Mouse (Mus musculus) liver, embryonic 13.5 days (tissue): ENCODE data around the gene Taar4. TPM values are rescaled to one million over a fixed set of nuclear protein-coding genes. Genes with fewer than 3 reads are reported as not detected.
A peak's percentile ranks its signal among the peaks of the same experiment; 100 is the strongest.

Experiments used
- ATAC-seq: fragments of 200-750 bp; cut with Nextera tagmentation; 2 replicates; pipeline ENCODE4 v1.8.0; 2017; ENCODE audit warnings: low read depth, mild to moderate bottlenecking, moderate number of reproducible peaks, moderate library complexity
- DNase-seq: peaks from one replicate; pipeline ENCODE4 v3.0.0; 2022
- H3K27ac ChIP-seq: fragments of 300-500 bp; sonication (generic); 2 replicates; pipeline ENCODE4 v1.5.1; 2015; ENCODE audit warnings: moderate library complexity, mild to moderate bottlenecking, inconsistent platforms
- H3K27me3 ChIP-seq: fragments of 300-500 bp; sonication (generic); 2 replicates; pipeline ENCODE4 v1.6.1; 2015; ENCODE audit warnings: mild to moderate bottlenecking, inconsistent platforms
- H3K36me3 ChIP-seq: fragments of 300-500 bp; sonication (generic); 2 replicates; pipeline ENCODE4 v1.6.1; 2015; ENCODE audit warnings: mild to moderate bottlenecking, inconsistent platforms
- H3K4me1 ChIP-seq: fragments of 300-500 bp; sonication (generic); replicated peaks from 2 replicates; pipeline ENCODE4 v1.6.1; 2015; ENCODE audit warnings: inconsistent platforms
- H3K4me2 ChIP-seq: fragments of 300-500 bp; sonication (generic); 2 replicates; pipeline ENCODE4 v1.6.1; 2015; ENCODE audit warnings: inconsistent platforms, mild to moderate bottlenecking, moderate library complexity
- H3K4me3 ChIP-seq: fragments of 300-500 bp; sonication (generic); replicated peaks from 2 replicates; pipeline ENCODE4 v1.5.1; 2015; ENCODE audit warnings: mild to moderate bottlenecking, inconsistent platforms
- H3K9ac ChIP-seq: fragments of 300-500 bp; sonication (generic); 2 replicates; pipeline ENCODE4 v1.6.1; 2015; ENCODE audit warnings: mild to moderate bottlenecking, inconsistent platforms
- H3K9me3 ChIP-seq: fragments of 300-500 bp; sonication (generic); replicated peaks from 2 replicates; pipeline ENCODE4 v1.6.1; 2016; ENCODE audit warnings: inconsistent platforms
- WGBS: fragments of 180-500 bp; shearing (Covaris S2); methylation state at CpG from one replicate; pipeline ENCODE4 v1.1.7; 2015; ENCODE audit not compliant: insufficient replicate concordance; 5-methylcytosine and 5-hydroxymethylcytosine counted together
- polyA plus RNA-seq: library from polyadenylated mRNA; unstranded; fragments of >200 nt; fragmentation: Nextera tagmentation; extraction: Ambion mirVana; gene quantifications from 2 replicates; pipeline ENCODE4 v1.2.1, GENCODE M21; 2015

Taar4 gene
- polyA plus RNA-seq, 1 experiment from 2014 or later = not detected

GRCm38 (mm10) chr10:24008143-24008542, 47.8 kb downstream of the Taar4 start:
- peak overlapping the region; percentile 57 for H3K27ac ChIP-seq
- peak; percentile 60 for ATAC-seq
- WGBS = 35% methylated on average over 1 of the region's 1 CpGs

More at GRCm38 (mm10) chr10:24008143-24008542, 47.8 kb downstream of the Taar4 start:
- peaks cover 30% of the 10 kb centered on the region for H3K4me1 ChIP-seq
- peak overlapping the region; percentile 12; the same call in 1 of the 2 replicates for H3K4me2 ChIP-seq
- H3K27me3 ChIP-seq = no peaks in the 10 kb centered on the region
- no peak for DNase-seq
- H3K36me3 ChIP-seq = no peaks in the 10 kb centered on the region
- no peak overlapping the region for H3K9ac ChIP-seq
- no peak overlapping the region for H3K4me3 ChIP-seq
- no peaks in the 10 kb centered on the region for H3K9me3 ChIP-seq

Other genes with a start within 250 kb of the Taar4 start
- 206 and 209 TPM in 2 replicates for gene Rps12, start 173.2 kb upstream of the Taar4 start, polyA plus RNA-seq
- gene Slc18b1, start 163.5 kb upstream of the Taar4 start, polyA plus RNA-seq = 2.1 and 2.9 TPM in 2 replicates
- gene Vnn3, start 109.0 kb upstream of the Taar4 start, polyA plus RNA-seq = 0.28 and 0.42 TPM in 2 replicates
- gene Vnn1, start 65.8 kb upstream of the Taar4 start, polyA plus RNA-seq = 0.92 and 1.1 TPM in 2 replicates
- not detected in 2 replicates for gene Taar1, start 40.1 kb upstream of the Taar4 start, polyA plus RNA-seq
- not detected in 2 replicates for gene Taar2, start 21.9 kb upstream of the Taar4 start, polyA plus RNA-seq
- not detected in 2 replicates for gene Taar3, start 10.9 kb upstream of the Taar4 start, polyA plus RNA-seq
- gene Taar5, start 10.2 kb downstream of the Taar4 start, polyA plus RNA-seq = not detected in 2 replicates
- gene Taar6, start 25.2 kb downstream of the Taar4 start, polyA plus RNA-seq = not detected in 2 replicates
- gene Taar7a, start 33.0 kb downstream of the Taar4 start, polyA plus RNA-seq = not detected in 2 replicates
- not detected in 2 replicates for gene Taar7b, start 39.4 kb downstream of the Taar4 start, polyA plus RNA-seq
- not detected in 2 replicates for gene Taar7d, start 66.7 kb downstream of the Taar4 start, polyA plus RNA-seq
- gene Taar7e, start 77.1 kb downstream of the Taar4 start, polyA plus RNA-seq = not detected in 2 replicates
- not detected in 2 replicates for gene Taar7f, start 89.0 kb downstream of the Taar4 start, polyA plus RNA-seq
- gene Taar8a, start 116.0 kb downstream of the Taar4 start, polyA plus RNA-seq = not detected in 2 replicates
- gene Taar8b, start 131.8 kb downstream of the Taar4 start, polyA plus RNA-seq = not detected in 2 replicates
- gene Taar8c, start 141.4 kb downstream of the Taar4 start, polyA plus RNA-seq = not detected in 2 replicates
- gene Taar9, start 149.0 kb downstream of the Taar4 start, polyA plus RNA-seq = not detected in 2 replicates
- gene Stx7, start 188.8 kb downstream of the Taar4 start, polyA plus RNA-seq = 31.6 and 37.1 TPM in 2 replicates